Mouse (Mus musculus): ENCODE measurements around the gene Rapgefl1. TPM values are rescaled to one million over a fixed set of nuclear protein-coding genes. Genes with fewer than 3 reads are reported as not detected.

Rapgefl1 gene
- polyA plus RNA-seq, 1 experiment from 2014 or later, result 1.0 TPM

GRCm38 (mm10) chr11:98795015-98795713 lies 41.4 kb upstream of the Rapgefl1 start, which contains the start of gene Msl1:
Gene Msl1, plus strand, starts transcription at chr11:98795516.
- peaks cover 22% of the 10 kb centered on the region for H3K4me1 ChIP-seq (replicated peaks)
- H3K9me3 ChIP-seq (replicated peaks), result no peaks in the 10 kb centered on the region
- ATAC-seq (ENCODE audit: insufficient number of reproducible peaks, low FRiP score), result peak; percentile 77
- no peaks in the 10 kb centered on the region for H3K27me3 ChIP-seq (replicated peaks)
- H3K36me3 ChIP-seq, result peaks cover 17% of the 10 kb centered on the region
- peak within 1 kb of the TSS; percentile 91 for H3K4me3 ChIP-seq
- H3K4me2 ChIP-seq, result peak within 1 kb of the TSS; percentile 91
- H3K27ac ChIP-seq (ENCODE audit: poor library complexity, severe bottlenecking), result peak within 1 kb of the TSS; percentile 100
- H3K9ac ChIP-seq, result peak within 1 kb of the TSS; percentile 99
- WGBS, result under 1% methylated on average over 68 of the region's 89 CpGs

GRCm38 (mm10) chr11:98795714-98796514 lies 40.7 kb upstream of the Rapgefl1 start:
- ATAC-seq (ENCODE audit: insufficient number of reproducible peaks, low FRiP score), result peak; percentile 58
- no peaks in the 10 kb centered on the region for H3K9me3 ChIP-seq (replicated peaks)
- H3K4me2 ChIP-seq, result peak overlapping the region; percentile 91
- H3K4me3 ChIP-seq, result peak overlapping the region; percentile 91
- H3K27ac ChIP-seq (ENCODE audit: poor library complexity, severe bottlenecking), result peak overlapping the region; percentile 100
- H3K36me3 ChIP-seq, result peaks cover 24% of the 10 kb centered on the region
- H3K27me3 ChIP-seq (replicated peaks), result no peaks in the 10 kb centered on the region
- H3K9ac ChIP-seq, result peak overlapping the region; percentile 99
- under 1% methylated on average over 54 of the region's 74 CpGs for WGBS
- peaks cover 22% of the 10 kb centered on the region for H3K4me1 ChIP-seq (replicated peaks)

- H3K9ac ChIP-seq, result peak overlapping the region; percentile 99
- no peaks in the 10 kb centered on the region for H3K9me3 ChIP-seq (replicated peaks)
- peaks cover 22% of the 10 kb centered on the region for H3K4me1 ChIP-seq (replicated peaks)
- H3K27me3 ChIP-seq (replicated peaks), result no peaks in the 10 kb centered on the region
- peak overlapping the region; percentile 91 for H3K4me3 ChIP-seq
- 2% methylated on average over 23 of the region's 23 CpGs for whole genome bisulfite sequencing
- H3K36me3 ChIP-seq, result peaks cover 32% of the 10 kb centered on the region
- H3K27ac ChIP-seq (ENCODE audit: poor library complexity, severe bottlenecking), result peak overlapping the region; percentile 100
- H3K4me2 ChIP-seq, result peak overlapping the region; percentile 91
- peak; percentile 7; the same call in 1 of the 2 replicates for ATAC-seq (ENCODE audit: insufficient number of reproducible peaks, low FRiP score)
Measured at GRCm38 (mm10) chr11:98796515-98797216, 39.9 kb upstream of the Rapgefl1 start.

GRCm38 (mm10) chr11:98797306-98797705 lies 39.3 kb upstream of the Rapgefl1 start:
- peaks cover 22% of the 10 kb centered on the region for H3K4me1 ChIP-seq (replicated peaks)
- H3K27ac ChIP-seq (ENCODE audit: poor library complexity, severe bottlenecking), result peak overlapping the region; percentile 100
- peaks cover 37% of the 10 kb centered on the region for H3K36me3 ChIP-seq
- no peaks in the 10 kb centered on the region for H3K9me3 ChIP-seq (replicated peaks)
- 8% methylated on average over 5 of the region's 5 CpGs for WGBS
- no peaks in the 10 kb centered on the region for H3K27me3 ChIP-seq (replicated peaks)
- no peak for ATAC-seq (ENCODE audit: insufficient number of reproducible peaks, low FRiP score)
- peak overlapping the region; percentile 99 for H3K9ac ChIP-seq
- peak overlapping the region; percentile 91 for H3K4me3 ChIP-seq
- H3K4me2 ChIP-seq, result peak overlapping the region; percentile 91

- Histone ChIP-seq H3K27ac (ENCODE audit: poor library complexity, severe bottlenecking) (peak overlapping the region; percentile 100), H3K36me3 (peaks cover 43% of the 10 kb centered on the region)
- WGBS, result 38% methylated on average over 4 of the region's 4 CpGs
Measured at GRCm38 (mm10) chr11:98797909-98798308, 38.7 kb upstream of the Rapgefl1 start.

GRCm38 (mm10) chr11:98804605-98805004 lies 32.0 kb upstream of the Rapgefl1 start, which contains the start of gene Casc3:
Gene Casc3, plus strand, starts transcription at chr11:98804905.
- Histone ChIP-seq H3K9me3 (replicated peaks) (no peaks in the 10 kb centered on the region), H3K27ac (ENCODE audit: poor library complexity, severe bottlenecking) (peak within 1 kb of the TSS; percentile 50; the same call in 1 of the 2 replicates), H3K27me3 (replicated peaks) (no peaks in the 10 kb centered on the region), H3K4me2 (no peak within 1 kb of the TSS), H3K4me3 (no peak within 1 kb of the TSS), H3K4me1 (replicated peaks) (peaks cover 14% of the 10 kb centered on the region), H3K9ac (no peak within 1 kb of the TSS), H3K36me3 (peaks cover 79% of the 10 kb centered on the region)
- 92% methylated on average over 5 of the region's 5 CpGs for WGBS
- ATAC-seq (ENCODE audit: insufficient number of reproducible peaks, low FRiP score), result no peak

More at GRCm38 (mm10) chr11:98797909-98798308, 38.7 kb upstream of the Rapgefl1 start:
- Histone ChIP-seq H3K27me3 (replicated peaks) (no peaks in the 10 kb centered on the region), H3K4me3 (peak overlapping the region; percentile 91), H3K4me2 (peak overlapping the region; percentile 91), H3K4me1 (replicated peaks) (peaks cover 22% of the 10 kb centered on the region), H3K9me3 (replicated peaks) (no peaks in the 10 kb centered on the region), H3K9ac (peak overlapping the region; percentile 99)
- no peak for ATAC-seq (ENCODE audit: insufficient number of reproducible peaks, low FRiP score)

- Histone ChIP-seq H3K9ac (no peak overlapping the region), H3K27ac (ENCODE audit: poor library complexity, severe bottlenecking) (peak overlapping the region; percentile 99; the same call in 1 of the 2 replicates), H3K36me3 (peaks cover 64% of the 10 kb centered on the region), H3K27me3 (replicated peaks) (no peaks in the 10 kb centered on the region), H3K4me2 (peak overlapping the region; percentile 68; the same call in 1 of the 2 replicates), H3K4me1 (replicated peaks) (peaks cover 20% of the 10 kb centered on the region), H3K9me3 (replicated peaks) (no peaks in the 10 kb centered on the region), H3K4me3 (0 out of 2 replicates have a peak overlapping the region, but pooled peaks have one; percentile 98)
- WGBS, result 79% methylated on average over 2 of the region's 2 CpGs
- ATAC-seq (ENCODE audit: insufficient number of reproducible peaks, low FRiP score), result no peak
Measured at GRCm38 (mm10) chr11:98808417-98808816, 28.2 kb upstream of the Rapgefl1 start.

GRCm38 (mm10) chr11:98809457-98810290 lies 26.9 kb upstream of the Rapgefl1 start:
- ATAC-seq (ENCODE audit: insufficient number of reproducible peaks, low FRiP score), result peak; percentile 98
- H3K4me2 ChIP-seq, result peak overlapping the region; percentile 85
- peak overlapping the region; percentile 98 for H3K4me3 ChIP-seq
- under 1% methylated on average over 84 of the region's 84 CpGs for WGBS
- H3K9me3 ChIP-seq (replicated peaks), result no peaks in the 10 kb centered on the region
- H3K9ac ChIP-seq, result peak overlapping the region; percentile 98
- H3K36me3 ChIP-seq, result peaks cover 62% of the 10 kb centered on the region
- H3K4me1 ChIP-seq (replicated peaks), result peaks cover 15% of the 10 kb centered on the region
- no peaks in the 10 kb centered on the region for H3K27me3 ChIP-seq (replicated peaks)
- H3K27ac ChIP-seq (ENCODE audit: poor library complexity, severe bottlenecking), result peak overlapping the region; percentile 99

- Histone ChIP-seq H3K27me3 (replicated peaks) (no peaks in the 10 kb centered on the region), H3K36me3 (peaks cover 62% of the 10 kb centered on the region), H3K27ac (ENCODE audit: poor library complexity, severe bottlenecking) (peak overlapping the region; percentile 99; the same call in 1 of the 2 replicates), H3K9ac (peak overlapping the region; percentile 98), H3K4me1 (replicated peaks) (peaks cover 15% of the 10 kb centered on the region), H3K9me3 (replicated peaks) (no peaks in the 10 kb centered on the region), H3K4me2 (peak overlapping the region; percentile 85), H3K4me3 (peak overlapping the region; percentile 98)
- WGBS, result 66% methylated on average over 7 of the region's 7 CpGs
- ATAC-seq (ENCODE audit: insufficient number of reproducible peaks, low FRiP score), result no peak
Measured at GRCm38 (mm10) chr11:98810686-98811085, 25.9 kb upstream of the Rapgefl1 start.

- Histone ChIP-seq H3K4me1 (replicated peaks) (no peaks in the 10 kb centered on the region), H3K9me3 (replicated peaks) (no peaks in the 10 kb centered on the region), H3K4me2 (no peak overlapping the region), H3K4me3 (no peak overlapping the region), H3K27ac (ENCODE audit: poor library complexity, severe bottlenecking) (no peak overlapping the region), H3K27me3 (replicated peaks) (no peaks in the 10 kb centered on the region), H3K9ac (no peak overlapping the region), H3K36me3 (peaks cover 90% of the 10 kb centered on the region)
- 93% methylated on average over 1 of the region's 1 CpGs for WGBS
- no peak for ATAC-seq (ENCODE audit: insufficient number of reproducible peaks, low FRiP score)
Measured at GRCm38 (mm10) chr11:98816706-98817239, 19.8 kb upstream of the Rapgefl1 start.
